Mouse (Mus musculus) embryonic fibroblast, embryonic 13.5 days (primary cell): ENCODE measurements around the gene Selenos. TPM values are rescaled to one million over a fixed set of nuclear protein-coding genes. Genes with fewer than 3 reads are reported as not detected.
A peak's percentile ranks its signal among the peaks of the same experiment; 100 is the strongest.

Experiments
- H3K27ac ChIP-seq: 2 replicates; pipeline ENCODE4 v1.5.1; 2012; ENCODE audit warnings: low read length, control low read depth, inconsistent platforms; ENCODE audit not compliant: insufficient read depth
- H3K4me1 ChIP-seq: 2 replicates; pipeline ENCODE4 v1.6.1; 2011; ENCODE audit warnings: low read length; ENCODE audit not compliant: control insufficient read depth, insufficient read depth
- H3K4me3 ChIP-seq: 2 replicates; pipeline ENCODE4 v1.5.1; 2011; ENCODE audit warnings: mild to moderate bottlenecking, control low read depth, low read length; ENCODE audit not compliant: insufficient read depth
- CTCF ChIP-seq: IDR thresholded peaks from 2 replicates; pipeline ENCODE4 v1.5.1; 2011; ENCODE audit warnings: mild to moderate bottlenecking, control low read depth, low read length, moderate library complexity, borderline replicate concordance; ENCODE audit not compliant: insufficient read depth
- POLR2A ChIP-seq: IDR thresholded peaks from 2 replicates; pipeline ENCODE4 v1.6.1; 2011; ENCODE audit warnings: low read depth, mild to moderate bottlenecking, control low read depth, low read length, moderate library complexity
- polyA plus RNA-seq: library from polyadenylated mRNA; stranded (reverse); fragments of >200 nt; gene quantifications from 2 replicates; pipeline ENCODE4 v1.2.4, GENCODE M21; 2011; ENCODE audit warnings: low read depth; ENCODE audit not compliant: missing spikeins, insufficient read length

Selenos gene
- polyA plus RNA-seq, 1 experiment, result 103 TPM

DNA sequence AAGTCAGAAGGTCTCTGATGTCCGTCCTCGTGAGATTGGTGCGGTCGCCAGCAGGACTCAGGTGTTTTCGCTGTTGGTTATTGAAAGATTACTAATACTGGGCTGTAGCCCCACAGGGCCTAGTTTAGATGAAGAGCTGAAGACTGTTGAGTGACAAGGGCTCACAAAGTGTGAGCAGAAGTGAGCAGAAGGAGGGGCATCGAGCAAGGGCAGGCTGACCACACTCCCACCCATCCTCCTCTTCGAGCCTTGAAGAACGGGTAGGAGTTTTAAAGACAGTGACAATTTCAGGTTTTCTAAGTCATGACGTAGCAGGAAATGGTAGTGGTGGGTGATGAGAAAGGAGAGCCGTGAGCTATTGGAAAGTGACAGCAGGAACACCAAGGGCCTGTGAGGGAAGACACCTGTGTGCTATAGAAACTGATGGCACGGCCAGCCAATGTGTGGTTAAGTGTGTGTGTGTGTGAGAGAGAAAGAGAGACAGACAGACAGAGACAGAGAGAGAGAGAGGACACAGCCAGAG lies 36.4 kb downstream of the Selenos start:
- no peak overlapping the region for H3K27ac ChIP-seq
- H3K4me3 ChIP-seq, result no peak overlapping the region
- peaks cover 19% of the 10 kb centered on the region for H3K4me1 ChIP-seq
- TF ChIP-seq CTCF, result no peak

- peaks cover 23% of the 10 kb centered on the region for H3K4me1 ChIP-seq
These were observed 37.5 kb downstream of the Selenos start for GRCm38 (mm10) chr7:66116906-66117482.

GRCm38 (mm10) chr7:66118046-66118445 lies 38.6 kb downstream of the Selenos start:
- H3K4me1 ChIP-seq, result peaks cover 23% of the 10 kb centered on the region
- TF ChIP-seq CTCF, result no peak
- no peak for TF ChIP-seq POLR2A
- H3K27ac ChIP-seq, result peak overlapping the region; percentile 79
- H3K4me3 ChIP-seq, result no peak overlapping the region

More at GRCm38 (mm10) chr7:66116906-66117482, 37.5 kb downstream of the Selenos start:
- Histone ChIP-seq H3K27ac (no peak overlapping the region), H3K4me3 (no peak overlapping the region)
- TF ChIP-seq POLR2A, result no peak
- TF ChIP-seq CTCF, result no peak

- H3K4me1 ChIP-seq, result peaks cover 23% of the 10 kb centered on the region
- no peak for TF ChIP-seq CTCF
- no peak for TF ChIP-seq POLR2A
- H3K27ac ChIP-seq, result no peak overlapping the region
- H3K4me3 ChIP-seq, result no peak overlapping the region
These were observed 39.3 kb downstream of the Selenos start for GRCm38 (mm10) chr7:66118796-66119195.

GRCm38 (mm10) chr7:66120139-66120538 lies 40.7 kb downstream of the Selenos start:
- Histone ChIP-seq H3K27ac (no peak overlapping the region), H3K4me3 (no peak overlapping the region), H3K4me1 (peaks cover 27% of the 10 kb centered on the region)
- TF ChIP-seq POLR2A (no peak), CTCF (no peak)

DNA sequence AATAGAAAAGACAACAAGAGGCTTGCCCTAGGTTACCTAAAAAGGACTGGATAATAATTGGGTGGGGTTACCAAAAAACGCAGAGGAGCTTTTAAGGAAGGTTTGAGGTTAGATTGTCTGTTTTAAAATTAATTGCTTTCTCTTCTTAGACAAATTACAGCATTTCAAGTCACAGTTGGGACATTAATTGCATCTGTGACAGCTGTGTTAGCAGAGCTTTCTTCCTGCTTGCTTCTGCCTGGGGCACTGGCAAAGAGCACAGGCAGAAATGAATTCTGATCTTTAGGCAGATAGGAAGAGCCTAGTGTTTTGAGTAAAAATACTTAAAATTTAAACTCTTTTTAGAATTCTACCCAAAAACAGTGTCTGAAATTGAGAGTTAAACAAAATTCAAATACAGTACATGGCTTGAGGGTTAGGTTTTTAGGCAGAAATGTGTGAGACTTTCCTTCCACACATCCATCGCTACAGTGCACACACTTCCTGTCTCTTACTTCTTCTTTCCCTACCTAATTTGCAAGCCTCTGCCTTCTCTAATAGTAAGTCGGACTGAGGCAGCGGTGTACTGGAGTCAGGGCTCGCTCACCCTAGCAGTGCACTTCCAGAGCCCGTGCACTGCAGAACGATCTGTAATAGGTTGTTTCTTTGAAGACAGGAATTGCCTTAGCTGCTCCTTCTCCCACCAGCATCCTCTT lies 41.4 kb downstream of the Selenos start:
- no peak for TF ChIP-seq CTCF
- TF ChIP-seq POLR2A, result no peak
- Histone ChIP-seq H3K4me3 (no peak overlapping the region), H3K27ac (no peak overlapping the region), H3K4me1 (peaks cover 27% of the 10 kb centered on the region)

DNA sequence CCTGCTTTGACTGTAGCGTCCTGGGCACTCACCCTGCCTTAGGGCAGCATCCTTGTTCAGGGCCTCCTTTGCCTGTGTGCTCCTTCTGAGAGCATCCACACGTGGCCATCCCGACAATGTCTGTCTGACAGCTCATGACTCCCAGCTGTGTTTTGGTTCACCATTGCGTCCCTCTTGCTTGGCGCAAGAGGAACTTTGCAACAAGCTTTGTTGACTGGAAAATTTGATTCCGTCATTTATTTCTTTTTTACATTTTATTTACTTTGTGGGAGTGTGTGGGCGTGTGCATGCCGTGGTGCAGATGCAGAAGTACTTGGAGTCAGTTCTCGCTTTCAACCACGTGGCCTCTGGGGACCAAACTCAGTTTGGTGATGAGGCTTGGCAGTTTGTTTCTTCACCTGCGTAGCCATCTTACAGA lies 45.1 kb downstream of the Selenos start:
- Histone ChIP-seq H3K4me1 (peaks cover 11% of the 10 kb centered on the region), H3K27ac (no peak overlapping the region), H3K4me3 (no peak overlapping the region)
- no peak for TF ChIP-seq CTCF
- TF ChIP-seq POLR2A, result no peak

- Histone ChIP-seq H3K4me3 (no peak overlapping the region), H3K4me1 (peaks cover 15% of the 10 kb centered on the region), H3K27ac (no peak overlapping the region)
- TF ChIP-seq CTCF (no peak), POLR2A (no peak)
These were observed 45.9 kb downstream of the Selenos start for GRCm38 (mm10) chr7:66125368-66125767.

GRCm38 (mm10) chr7:66127951-66128645 lies 48.6 kb downstream of the Selenos start:
- TF ChIP-seq POLR2A, result no peak
- no peak for TF ChIP-seq CTCF
- H3K4me1 ChIP-seq, result peaks cover 12% of the 10 kb centered on the region
- H3K4me3 ChIP-seq, result no peak overlapping the region
- no peak overlapping the region for H3K27ac ChIP-seq

DNA sequence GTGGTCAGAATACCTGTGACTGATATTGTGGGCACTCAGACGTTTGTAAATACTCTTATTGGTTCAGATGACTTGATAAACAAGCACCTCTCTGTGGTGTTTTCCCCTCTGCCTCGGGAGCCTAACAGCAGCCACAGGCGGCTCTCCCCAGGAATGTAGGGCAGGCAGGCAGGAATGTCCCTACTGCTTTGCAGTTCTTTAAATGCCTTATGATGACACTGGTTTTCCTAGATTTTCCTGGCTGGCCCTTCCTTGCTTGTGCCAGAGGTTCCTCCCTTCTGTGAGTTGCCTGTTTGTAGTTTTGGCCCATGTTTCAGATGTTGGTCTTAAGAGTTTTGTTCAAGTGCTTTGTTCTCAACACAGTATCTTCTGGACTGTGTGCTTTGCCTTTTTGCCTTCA lies 49.4 kb downstream of the Selenos start:
- Histone ChIP-seq H3K4me1 (peaks cover 12% of the 10 kb centered on the region), H3K4me3 (no peak overlapping the region), H3K27ac (no peak overlapping the region)
- TF ChIP-seq POLR2A, result no peak
- no peak for TF ChIP-seq CTCF
